In the genomic region with DNA sequence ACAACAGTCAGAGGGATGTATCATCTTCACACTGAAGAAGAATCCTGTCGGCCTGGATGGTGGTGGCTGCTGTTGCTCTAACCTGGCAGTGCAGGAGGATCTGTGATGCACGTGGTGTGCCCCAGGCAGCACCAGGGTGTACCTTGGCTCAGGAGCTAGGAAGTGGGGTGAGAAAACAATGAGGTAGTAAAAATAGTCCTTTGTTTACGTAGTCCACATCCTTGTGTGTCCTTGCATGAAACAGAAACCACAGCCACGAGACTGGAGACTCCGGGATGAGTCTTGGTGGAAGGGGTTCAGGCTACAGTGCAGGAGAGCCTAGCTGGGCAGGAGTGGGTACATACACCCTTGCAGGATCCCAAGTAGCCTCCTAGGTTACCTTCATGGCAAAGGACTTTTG, we compare ENCODE assay signal across 10 mouse cellular contexts. TPM values are rescaled to one million over a fixed set of nuclear protein-coding genes. Genes with fewer than 3 reads are reported as not detected.
DNase-seq lines count a peak whose midpoint lies in the region; ATAC-seq and TF ChIP-seq lines count a peak whose summit lies in the region.
"Had no signal": no experiment of that assay in that cellular context is flagged by ENCODE, and none has a peak within 500 bp of the region (broad histone marks: within the 10 kb centered on the region; RNA-seq: fewer than 3 reads in every experiment).

No protein-coding gene starts in this region.

- no peak for ATAC-seq in limb, embryonic 15.5 days (ENCODE audit: insufficient number of reproducible peaks, low FRiP score, low TSS enrichment, low read depth)
- peak; percentile 76 for ATAC-seq in stomach, postnatal 0 days (ENCODE audit: low FRiP score, low TSS enrichment)

- DNase-seq in heart, adult 18-20 months: peak; percentile 53 to 62
- DNase-seq in heart, postnatal 14 days: no peak
- peak; percentile 38 for DNase-seq in urinary bladder, postnatal 14 days (ENCODE audit: low spot score)
- DNase-seq in urinary bladder, adult 2 months (ENCODE audit: low spot score): no peak
- DNase-seq in stomach, postnatal 0 days (ENCODE audit: low spot score): peak; percentile 64
- DNase-seq in frontal cortex, postnatal 14 days (ENCODE audit: low spot score in 2 of 2): no peak
- no peak for DNase-seq in cerebellum, postnatal 14 days
- DNase-seq: retina, postnatal 1 day had no signal

- no peak overlapping the region for H3K9ac ChIP-seq in limb, embryonic 15.5 days
- no peak overlapping the region for H3K9ac ChIP-seq in stomach, postnatal 0 days (ENCODE audit: low read length)
- H3K9ac ChIP-seq: hindbrain, embryonic 14.5 days had no signal

- TF ChIP-seq CTCF in stomach, postnatal 0 days (IDR thresholded peaks at IDR 0.05; ENCODE audit: low read depth): no peak

- H3K36me3 ChIP-seq in limb, embryonic 15.5 days: 0 out of 2 replicates have a peak, but pooled peaks cover 3% of the 10 kb centered on the region
- no peaks in the 10 kb centered on the region for H3K36me3 ChIP-seq in stomach, postnatal 0 days (ENCODE audit: control insufficient read depth, insufficient read depth, low read length)

- no peak for TF ChIP-seq EP300 in stomach, postnatal 0 days (optimal IDR thresholded peaks at IDR 0.05)

- 0 out of 2 replicates have a peak, but pooled peaks cover 2% of the 10 kb centered on the region for H3K27me3 ChIP-seq in limb, embryonic 15.5 days
- no peaks in the 10 kb centered on the region for H3K27me3 ChIP-seq in stomach, postnatal 0 days (ENCODE audit: control insufficient read depth, insufficient read depth, low read length)

- H3K4me3 ChIP-seq in limb, embryonic 15.5 days: no peak overlapping the region
- no peak overlapping the region for H3K4me3 ChIP-seq in stomach, postnatal 0 days (ENCODE audit: low read depth, low read length)

- 71% methylated on average over 5 of the region's 5 CpGs for WGBS in limb, embryonic 15.5 days
- 32% methylated on average over 5 of the region's 5 CpGs for WGBS in stomach, postnatal 0 days

- peak overlapping the region; percentile 71 for H3K27ac ChIP-seq in limb, embryonic 15.5 days
- H3K27ac ChIP-seq in stomach, postnatal 0 days (replicated peaks): peak overlapping the region; percentile 91
- H3K27ac ChIP-seq: hindbrain, embryonic 14.5 days had no signal

- intact Hi-C loops in heart, postnatal 14 days (cut with DNase I): no loop called here

- H3K9me3 ChIP-seq in limb, embryonic 15.5 days: no peaks in the 10 kb centered on the region
- no peaks in the 10 kb centered on the region for H3K9me3 ChIP-seq in stomach, postnatal 0 days (ENCODE audit: control insufficient read depth, low read length)

- H3K4me2 ChIP-seq in limb, embryonic 15.5 days: no peak overlapping the region
- H3K4me2 ChIP-seq in stomach, postnatal 0 days (replicated peaks; ENCODE audit: low read depth): peak overlapping the region; percentile 29; the same call in 1 of the 2 replicates
- H3K4me2 ChIP-seq: hindbrain, embryonic 14.5 days had no signal

- H3K4me1 ChIP-seq in limb, embryonic 15.5 days: peaks cover 41% of the 10 kb centered on the region
- peaks cover 12% of the 10 kb centered on the region for H3K4me1 ChIP-seq in stomach, postnatal 0 days (replicated peaks; ENCODE audit: control insufficient read depth, insufficient read depth)

RNA-seq across cellular contexts. Expression of a gene that starts 15.1 kb away (rescaled TPM):
- 10 to 100 TPM; 96.1 to 96.2 TPM for total RNA-seq in heart, adult 18-20 months (2021)
- 10 to 100 TPM; 76.7 to 82.1 TPM for total RNA-seq in heart, postnatal 14 days (2021)
- polyA plus RNA-seq in urinary bladder, adult 2 months (2012; rRNA removed): 28.0 and 61.1 TPM in 2 replicates
- 39.4 and 56.1 TPM in 2 replicates for polyA plus RNA-seq in limb, embryonic 15.5 days (2015; fragmentation: Nextera tagmentation; extraction: Ambion mirVana)
- polyA plus RNA-seq in stomach, postnatal 0 days (2015; fragmentation: Nextera tagmentation; extraction: Ambion mirVana): 28.6 and 30.5 TPM in 2 replicates

RNA-seq across cellular contexts. Expression of a gene that starts 53.2 kb away (rescaled TPM):
- 10 to 100 TPM; 24.2 to 25.1 TPM for total RNA-seq in heart, adult 18-20 months (2021)
- 10 to 100 TPM; 42.9 to 44.5 TPM for total RNA-seq in heart, postnatal 14 days (2021)
- polyA plus RNA-seq in urinary bladder, adult 2 months (2012; rRNA removed): 11.7 and 12.0 TPM in 2 replicates
- 58.9 and 64.4 TPM in 2 replicates for polyA plus RNA-seq in limb, embryonic 15.5 days (2015; fragmentation: Nextera tagmentation; extraction: Ambion mirVana)
- 60.1 and 69.5 TPM in 2 replicates for polyA plus RNA-seq in stomach, postnatal 0 days (2015; fragmentation: Nextera tagmentation; extraction: Ambion mirVana)

Comparison
In these comparisons a context has a peak if more than half of its experiments do, and no peak if none do; other contexts are left out.
1. DNase-seq: peak in heart, adult 18-20 months (2 of 2), urinary bladder, postnatal 14 days (single experiment) and stomach, postnatal 0 days (single experiment); none in heart, postnatal 14 days (0 of 2), urinary bladder, adult 2 months (single experiment), frontal cortex, postnatal 14 days (0 of 2) and cerebellum, postnatal 14 days (0 of 2).